Mouse (Mus musculus): ENCODE measurements at regions not wholly inside any gene's neighbourhood (a gene's known extent, or its start where the extent isn't known, plus 50 kb on each side); places are given as distances from the start of the nearest gene placed in this dataset.
"Not testable (repeated sequence)": the region's sequence is repeated elsewhere in the genome, so short reads cannot be mapped to it uniquely, and the experiment has no call there.

DNA sequence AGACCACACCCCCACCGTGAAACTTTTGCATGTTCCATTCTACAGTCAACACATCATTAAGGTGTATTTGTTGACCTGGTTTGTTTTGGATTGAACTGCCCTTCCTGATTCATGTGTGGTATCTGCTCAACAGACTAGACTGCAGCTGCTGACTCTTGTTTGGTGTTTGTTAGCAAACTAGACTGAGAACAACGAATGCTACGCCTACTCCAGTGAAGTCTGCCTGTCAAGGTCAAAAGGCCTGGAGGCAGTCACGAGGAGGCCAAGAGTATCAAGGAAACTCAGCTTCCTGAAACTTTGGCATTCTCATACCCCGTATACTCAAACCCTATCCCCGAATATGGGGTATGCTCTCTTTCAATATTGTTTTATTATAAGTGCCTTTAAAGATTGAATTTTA lies 194.2 kb upstream of the Spin1 start:
- not testable (repeated sequence) for H3K27ac ChIP-seq (replicated peaks); H3K27me3 ChIP-seq (replicated peaks); H3K4me3 ChIP-seq (replicated peaks); ATAC-seq (ENCODE audit: low FRiP score); H3K9ac ChIP-seq (replicated peaks); H3K9me3 ChIP-seq (replicated peaks); H3K4me2 ChIP-seq; H3K36me3 ChIP-seq; H3K4me1 ChIP-seq
- WGBS = 92% methylated on average over 6 of the region's 6 CpGs

GRCm38 (mm10) chr13:50906910-50907309 lies 193.8 kb upstream of the Spin1 start:
- H3K9me3 ChIP-seq (replicated peaks) = no peaks in the 10 kb centered on the region
- no peak for ATAC-seq (ENCODE audit: low FRiP score)
- no peaks in the 10 kb centered on the region for H3K27me3 ChIP-seq (replicated peaks)
- H3K4me1 ChIP-seq = no peaks in the 10 kb centered on the region
- 85% methylated on average over 1 of the region's 1 CpGs for WGBS
- no peak overlapping the region for H3K4me3 ChIP-seq (replicated peaks)
- no peak overlapping the region for H3K9ac ChIP-seq (replicated peaks)
- no peaks in the 10 kb centered on the region for H3K36me3 ChIP-seq
- H3K27ac ChIP-seq (replicated peaks) = no peak overlapping the region
- H3K4me2 ChIP-seq = no peak overlapping the region

DNA sequence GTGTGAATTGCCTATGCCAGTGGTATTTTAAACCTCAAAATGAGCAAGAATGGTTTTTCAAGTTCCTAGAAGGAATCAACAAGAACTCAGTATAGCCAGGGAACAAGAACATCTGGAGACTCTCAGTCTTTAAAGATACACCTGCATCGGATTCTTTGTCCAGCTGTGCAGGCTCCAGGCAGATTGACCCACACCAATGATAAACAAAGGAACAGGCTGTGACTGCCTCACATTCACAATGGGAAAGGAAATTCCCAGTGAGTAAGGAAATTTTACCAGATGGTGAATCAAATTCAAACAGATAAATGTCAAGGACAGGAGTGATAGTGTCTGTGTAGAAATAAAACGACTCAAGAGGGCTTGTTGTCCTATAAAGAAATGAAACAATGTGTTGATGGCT lies 187.9 kb upstream of the Spin1 start:
- H3K27me3 ChIP-seq (replicated peaks); H3K4me1 ChIP-seq; H3K9ac ChIP-seq (replicated peaks); H3K4me2 ChIP-seq; H3K27ac ChIP-seq (replicated peaks); ATAC-seq (ENCODE audit: low FRiP score); H3K4me3 ChIP-seq (replicated peaks); H3K36me3 ChIP-seq; H3K9me3 ChIP-seq (replicated peaks): not testable (repeated sequence)
- 54% methylated on average over 2 of the region's 2 CpGs for WGBS

GRCm38 (mm10) chr13:50934017-50934416 lies 166.7 kb upstream of the Spin1 start:
- H3K4me3 ChIP-seq (replicated peaks); H3K27ac ChIP-seq (replicated peaks); H3K9ac ChIP-seq (replicated peaks); H3K36me3 ChIP-seq; H3K4me1 ChIP-seq; H3K27me3 ChIP-seq (replicated peaks); H3K9me3 ChIP-seq (replicated peaks); ATAC-seq (ENCODE audit: low FRiP score); H3K4me2 ChIP-seq: not testable (repeated sequence)
- 89% methylated on average over 3 of the region's 3 CpGs for WGBS

GRCm38 (mm10) chr13:50942561-50942960 lies 158.1 kb upstream of the Spin1 start:
- H3K27ac ChIP-seq (replicated peaks) = no peak overlapping the region
- H3K27me3 ChIP-seq (replicated peaks) = no peaks in the 10 kb centered on the region
- WGBS = 70% methylated on average over 3 of the region's 3 CpGs
- H3K9me3 ChIP-seq (replicated peaks) = no peaks in the 10 kb centered on the region
- no peak overlapping the region for H3K4me2 ChIP-seq
- no peaks in the 10 kb centered on the region for H3K4me1 ChIP-seq
- no peak overlapping the region for H3K9ac ChIP-seq (replicated peaks)
- no peak for ATAC-seq (ENCODE audit: low FRiP score)
- no peak overlapping the region for H3K4me3 ChIP-seq (replicated peaks)
- H3K36me3 ChIP-seq = no peaks in the 10 kb centered on the region

- peak; percentile 87 for ATAC-seq (ENCODE audit: low FRiP score)
- 45% methylated on average over 6 of the region's 6 CpGs for WGBS
- no peaks in the 10 kb centered on the region for H3K9me3 ChIP-seq (replicated peaks)
- H3K4me2 ChIP-seq = no peak overlapping the region
- H3K27ac ChIP-seq (replicated peaks) = no peak overlapping the region
- no peak overlapping the region for H3K4me3 ChIP-seq (replicated peaks)
- H3K4me1 ChIP-seq = 0 out of 2 replicates have a peak, but pooled peaks cover 2% of the 10 kb centered on the region
- H3K9ac ChIP-seq (replicated peaks) = no peak overlapping the region
- H3K36me3 ChIP-seq = no peaks in the 10 kb centered on the region
- H3K27me3 ChIP-seq (replicated peaks) = no peaks in the 10 kb centered on the region
These were observed 151.0 kb upstream of the Spin1 start for GRCm38 (mm10) chr13:50949545-50950226.

GRCm38 (mm10) chr13:50954671-50955070 lies 146.0 kb upstream of the Spin1 start:
- H3K36me3 ChIP-seq = no peaks in the 10 kb centered on the region
- no peaks in the 10 kb centered on the region for H3K9me3 ChIP-seq (replicated peaks)
- H3K27ac ChIP-seq (replicated peaks) = no peak overlapping the region
- no peak for ATAC-seq (ENCODE audit: low FRiP score)
- H3K4me3 ChIP-seq (replicated peaks) = no peak overlapping the region
- 0 out of 2 replicates have a peak, but pooled peaks cover 1% of the 10 kb centered on the region for H3K4me1 ChIP-seq
- 94% methylated on average over 6 of the region's 6 CpGs for WGBS
- no peaks in the 10 kb centered on the region for H3K27me3 ChIP-seq (replicated peaks)
- H3K9ac ChIP-seq (replicated peaks) = no peak overlapping the region
- H3K4me2 ChIP-seq = no peak overlapping the region

DNA sequence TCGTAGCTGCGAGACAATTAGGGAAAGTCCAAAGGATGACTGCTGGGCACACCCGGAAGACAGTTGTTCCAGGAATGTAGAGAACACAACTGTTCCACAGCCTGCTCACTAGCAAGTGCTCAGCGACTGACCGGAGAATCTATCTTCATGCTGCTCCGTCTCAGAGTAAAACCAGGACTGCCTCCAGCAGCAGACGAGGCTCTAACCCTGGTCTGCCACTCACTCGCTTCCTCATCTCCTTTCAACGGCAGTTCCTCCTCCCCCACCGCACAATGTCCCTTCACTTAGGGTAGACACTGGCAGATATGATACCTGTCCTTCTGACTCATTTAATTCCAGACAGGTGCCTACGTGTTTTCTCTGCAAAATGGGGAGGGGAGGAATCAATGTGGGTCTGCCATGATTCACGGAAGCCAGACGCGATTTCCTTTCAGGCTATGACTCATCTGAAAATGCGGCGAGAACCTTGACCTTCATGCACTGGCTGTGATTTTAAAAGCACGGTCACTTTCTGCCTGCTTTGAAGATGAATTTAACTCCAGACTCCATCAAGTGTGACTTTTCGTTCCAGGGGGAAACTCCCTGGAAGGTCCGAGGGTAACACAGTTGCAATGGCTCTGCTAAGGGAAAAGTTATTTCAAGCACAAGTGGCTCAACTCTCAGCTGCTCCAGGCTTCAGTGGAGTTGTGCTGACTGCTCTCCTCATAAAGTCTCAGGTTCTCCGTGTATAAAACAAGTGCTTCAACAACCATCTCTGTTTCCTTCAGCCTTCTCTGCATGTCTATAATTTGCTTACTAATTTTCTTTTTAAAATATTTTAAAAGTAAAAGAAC lies 142.4 kb upstream of the Spin1 start:
- no peak for ATAC-seq (ENCODE audit: low FRiP score)
- Histone ChIP-seq H3K4me2 (0 out of 2 replicates have a peak overlapping the region, but pooled peaks have one; percentile 20), H3K36me3 (no peaks in the 10 kb centered on the region), H3K9ac (replicated peaks) (no peak overlapping the region), H3K27ac (replicated peaks) (no peak overlapping the region), H3K4me1 (no peaks in the 10 kb centered on the region), H3K27me3 (replicated peaks) (no peaks in the 10 kb centered on the region), H3K4me3 (replicated peaks) (no peak overlapping the region), H3K9me3 (replicated peaks) (no peaks in the 10 kb centered on the region)
- 70% methylated on average over 20 of the region's 20 CpGs for WGBS

GRCm38 (mm10) chr13:50960909-50961308 lies 139.8 kb upstream of the Spin1 start:
- Histone ChIP-seq H3K36me3 (no peaks in the 10 kb centered on the region), H3K4me2 (no peak overlapping the region), H3K4me1 (no peaks in the 10 kb centered on the region), H3K9ac (replicated peaks) (no peak overlapping the region), H3K4me3 (replicated peaks) (no peak overlapping the region), H3K27ac (replicated peaks) (no peak overlapping the region), H3K27me3 (replicated peaks) (no peaks in the 10 kb centered on the region), H3K9me3 (replicated peaks) (no peaks in the 10 kb centered on the region)
- WGBS = 88% methylated on average over 12 of the region's 12 CpGs
- no peak for ATAC-seq (ENCODE audit: low FRiP score)

- Histone ChIP-seq H3K9me3 (replicated peaks) (no peaks in the 10 kb centered on the region), H3K4me1 (no peaks in the 10 kb centered on the region), H3K4me3 (replicated peaks) (no peak overlapping the region), H3K27me3 (replicated peaks) (no peaks in the 10 kb centered on the region), H3K27ac (replicated peaks) (no peak overlapping the region), H3K4me2 (no peak overlapping the region), H3K9ac (replicated peaks) (no peak overlapping the region), H3K36me3 (no peaks in the 10 kb centered on the region)
- WGBS = 82% methylated on average over 9 of the region's 9 CpGs
- ATAC-seq (ENCODE audit: low FRiP score) = no peak
These were observed 136.6 kb upstream of the Spin1 start for GRCm38 (mm10) chr13:50964070-50964469.

- not testable (repeated sequence) for H3K4me3 ChIP-seq (replicated peaks); H3K4me2 ChIP-seq; H3K9me3 ChIP-seq (replicated peaks); H3K36me3 ChIP-seq; H3K9ac ChIP-seq (replicated peaks); ATAC-seq (ENCODE audit: low FRiP score); H3K27ac ChIP-seq (replicated peaks); H3K27me3 ChIP-seq (replicated peaks); H3K4me1 ChIP-seq
- WGBS = 77% methylated on average over 7 of the region's 7 CpGs
These were observed 135.6 kb upstream of the Spin1 start for GRCm38 (mm10) chr13:50965041-50965440.

GRCm38 (mm10) chr13:50965678-50966077 lies 135.0 kb upstream of the Spin1 start:
- Histone ChIP-seq H3K4me1 (no peaks in the 10 kb centered on the region), H3K27me3 (replicated peaks) (no peaks in the 10 kb centered on the region), H3K9ac (replicated peaks) (no peak overlapping the region), H3K9me3 (replicated peaks) (no peaks in the 10 kb centered on the region), H3K4me3 (replicated peaks) (no peak overlapping the region), H3K36me3 (no peaks in the 10 kb centered on the region), H3K4me2 (no peak overlapping the region), H3K27ac (replicated peaks) (no peak overlapping the region)
- ATAC-seq (ENCODE audit: low FRiP score) = no peak
- 78% methylated on average over 4 of the region's 4 CpGs for WGBS

Data from neural tube, embryonic 15.5 days (tissue).